Mouse (Mus musculus) gastrocnemius, postnatal 4 days (tissue): ENCODE measurements around the gene Tufm. TPM values are rescaled to one million over a fixed set of nuclear protein-coding genes. Genes with fewer than 3 reads are reported as not detected.

Experiments used
- total RNA-seq, 2 experiments: library from RNA; stranded (reverse); gene quantifications; 2 replicates each; pipeline ENCODE4 v1.2.3; 2021

The Tufm gene
- total RNA-seq, 2 experiments from 2014 or later, result 97.3 to 127 TPM

Other genes with a start within 250 kb of the Tufm start
- 10 to 100 TPM; 38.4 to 43.0 TPM for gene Sbk1, start 214.7 kb upstream of the Tufm start, total RNA-seq
- 1 to 10 TPM; 1.3 to 1.9 TPM for gene Lat, start 117.8 kb upstream of the Tufm start, total RNA-seq
- 10 to 100 TPM; 31.6 to 33.9 TPM for gene Spns1, start 109.9 kb upstream of the Tufm start, total RNA-seq
- gene Nfatc2ip, start 90.6 kb upstream of the Tufm start, total RNA-seq, result 1 to 10 TPM; 3.2 to 4.1 TPM
- gene Cd19, start 72.5 kb upstream of the Tufm start, total RNA-seq, result under 1 TPM; 0.13 to 0.39 TPM
- gene Rabep2, start 58.6 kb upstream of the Tufm start, total RNA-seq, result 10 to 100 TPM; 14.0 to 16.2 TPM
- 1,000 to 10,000 TPM; 6,232 to 6,720 TPM for gene Atp2a1, start 24.3 kb upstream of the Tufm start, total RNA-seq
- 10 to 100 TPM; 52.7 to 57.0 TPM for gene Sh2b1, start 11.9 kb upstream of the Tufm start, total RNA-seq
- gene Atxn2l, start 16.1 kb downstream of the Tufm start, total RNA-seq, result 10 to 100 TPM; 57.0 to 70.7 TPM
- 100 to 1,000 TPM; 181 to 184 TPM for gene Eif3c, start 79.0 kb downstream of the Tufm start, total RNA-seq
- gene Apobr, start 97.6 kb downstream of the Tufm start, total RNA-seq, result 1 to 10 TPM in 1 of 2 experiments, under 1 TPM in 1; 0.83 to 1.4 TPM
- gene Cln3, start 98.5 kb downstream of the Tufm start, total RNA-seq, result 10 to 100 TPM; 11.8 to 14.1 TPM
- not detected for gene Il27, start 107.6 kb downstream of the Tufm start, total RNA-seq
- 10 to 100 TPM; 18.2 to 21.6 TPM for gene Nupr1, start 143.5 kb downstream of the Tufm start, total RNA-seq
- gene Sgf29, start 161.9 kb downstream of the Tufm start, total RNA-seq, result 10 to 100 TPM; 27.7 to 31.8 TPM
- 10 to 100 TPM; 13.1 to 14.2 TPM for gene Sult1a1, start 189.1 kb downstream of the Tufm start, total RNA-seq
- gene Bola2, start 208.0 kb downstream of the Tufm start, total RNA-seq, result 10 to 100 TPM; 56.2 to 61.9 TPM
- gene Slx1b, start 208.4 kb downstream of the Tufm start, total RNA-seq, result 1 to 10 TPM; 7.0 to 7.4 TPM
- 10 to 100 TPM; 11.8 to 14.5 TPM for gene Coro1a, start 220.4 kb downstream of the Tufm start, total RNA-seq